Mouse (Mus musculus) lung, adult 2 months (tissue): ENCODE results near the gene Hoxa7. TPM values are rescaled to one million over a fixed set of nuclear protein-coding genes. Genes with fewer than 3 reads are reported as not detected.

Experiments used
- DNase-seq: peaks from one replicate; pipeline ENCODE4 v3.0.0; 2022
- H3K4me1 ChIP-seq: fragments of 200-500 bp; 2 replicates; pipeline ENCODE4 v1.6.1; 2011; ENCODE audit warnings: low read length; ENCODE audit not compliant: control insufficient read depth, insufficient read depth
- H3K4me3 ChIP-seq: fragments of 200-500 bp; replicated peaks from 2 replicates; pipeline ENCODE3; 2011; ENCODE audit warnings: low read depth, mild to moderate bottlenecking, control low read depth, low read length; ENCODE audit errors: extremely low read depth
- CTCF ChIP-seq: fragments of 200-500 bp; IDR thresholded peaks from 2 replicates; pipeline ENCODE4 v1.5.1; 2011; ENCODE audit warnings: mild to moderate bottlenecking, low read length, control low read depth; ENCODE audit not compliant: insufficient read depth
- POLR2A ChIP-seq: fragments of 200-500 bp; IDR thresholded peaks from 2 replicates; pipeline ENCODE4 v1.6.1; 2011; ENCODE audit warnings: low read depth, mild to moderate bottlenecking, control low read depth, low read length, borderline replicate concordance; ENCODE audit errors: extremely low read depth
- WGBS: fragments of 180-500 bp; shearing (Covaris S2); methylation state at CpG from one replicate; pipeline ENCODE4 v1.1.7; 2018; 5-methylcytosine and 5-hydroxymethylcytosine counted together
- polyA plus RNA-seq: library from polyadenylated mRNA; depleted of rRNA; stranded (reverse); fragments of >200 nt; gene quantifications from 2 replicates; pipeline ENCODE4 v1.2.3, GENCODE M21; 2012

The Hoxa7 gene
- polyA plus RNA-seq, 1 experiment: 6.6 TPM

- DNase-seq: no peak
- 4% methylated on average over 27 of the region's 27 CpGs for WGBS
- Histone ChIP-seq H3K4me1 (peaks cover 2% of the 10 kb centered on the region), H3K4me3 (no peak overlapping the region)
- TF ChIP-seq POLR2A: no peak
- TF ChIP-seq CTCF: no peak
Observed at GRCm38 (mm10) chr6:52248638-52249414, 27.2 kb upstream of the Hoxa7 start.

GRCm38 (mm10) chr6:52247766-52248637, 26.3 kb upstream of the Hoxa7 start:
- H3K4me3 ChIP-seq: no peak overlapping the region
- peaks cover 2% of the 10 kb centered on the region for H3K4me1 ChIP-seq
- WGBS: 5% methylated on average over 23 of the region's 23 CpGs
- TF ChIP-seq POLR2A (no peak), CTCF (no peak)
- no peak for DNase-seq

- WGBS: 8% methylated on average over 3 of the region's 3 CpGs
- Histone ChIP-seq H3K4me3 (no peak overlapping the region), H3K4me1 (peaks cover 2% of the 10 kb centered on the region)
- no peak for DNase-seq
- TF ChIP-seq POLR2A (no peak), CTCF (no peak)
Observed at GRCm38 (mm10) chr6:52246916-52247315, 25.3 kb upstream of the Hoxa7 start.

- no peak for DNase-seq
- TF ChIP-seq POLR2A (no peak), CTCF (no peak)
- Histone ChIP-seq H3K4me3 (no peak overlapping the region), H3K4me1 (peaks cover 2% of the 10 kb centered on the region)
- WGBS: 2% methylated on average over 26 of the region's 26 CpGs
Observed at GRCm38 (mm10) chr6:52246403-52246803, 24.7 kb upstream of the Hoxa7 start.

- DNase-seq: no peak
- Histone ChIP-seq H3K4me3 (no peak within 1 kb of the TSS), H3K4me1 (peaks cover 2% of the 10 kb centered on the region)
- 4% methylated on average over 20 of the region's 20 CpGs for WGBS
- TF ChIP-seq CTCF: no peak
Observed at GRCm38 (mm10) chr6:52245757-52246142, 24.1 kb upstream of the Hoxa7 start, which contains the start of gene Hoxa11. Gene Hoxa11, minus strand, starts transcription at chr6:52245810.

- DNase-seq: no peak
- H3K4me3 ChIP-seq: no peak overlapping the region
Observed at GRCm38 (mm10) chr6:52245040-52245756, 23.5 kb upstream of the Hoxa7 start.

GRCm38 (mm10) chr6:52244471-52245039, 22.9 kb upstream of the Hoxa7 start:
- Histone ChIP-seq H3K4me1 (peaks cover 2% of the 10 kb centered on the region), H3K4me3 (no peak overlapping the region)
- TF ChIP-seq POLR2A (no peak), CTCF (no peak)
- 8% methylated on average over 23 of the region's 23 CpGs for WGBS
- no peak for DNase-seq

More at GRCm38 (mm10) chr6:52245040-52245756, 23.5 kb upstream of the Hoxa7 start:
- no peak for TF ChIP-seq CTCF
- no peak for TF ChIP-seq POLR2A
- peaks cover 2% of the 10 kb centered on the region for H3K4me1 ChIP-seq
- WGBS: 4% methylated on average over 71 of the region's 71 CpGs

- Histone ChIP-seq H3K4me1 (peaks cover 2% of the 10 kb centered on the region), H3K4me3 (no peak overlapping the region)
- WGBS: 14% methylated on average over 12 of the region's 12 CpGs
- DNase-seq: no peak
- TF ChIP-seq POLR2A (no peak), CTCF (no peak)
Observed at GRCm38 (mm10) chr6:52243681-52244121, 22.0 kb upstream of the Hoxa7 start.

- TF ChIP-seq CTCF (no peak), POLR2A (no peak)
- 11% methylated on average over 4 of the region's 4 CpGs for WGBS
- Histone ChIP-seq H3K4me3 (no peak overlapping the region), H3K4me1 (peaks cover 2% of the 10 kb centered on the region)
- DNase-seq: no peak
Observed at GRCm38 (mm10) chr6:52242801-52243332, 21.2 kb upstream of the Hoxa7 start.
